Mouse (Mus musculus) 416B (cell line): ENCODE measurements around the gene Pla2g2f.

ENCODE experiments used
- DNase-seq: peaks from one replicate; pipeline ENCODE4 v3.0.0; 2011; ENCODE audit warnings: low read depth

The Pla2g2f gene

DNA sequence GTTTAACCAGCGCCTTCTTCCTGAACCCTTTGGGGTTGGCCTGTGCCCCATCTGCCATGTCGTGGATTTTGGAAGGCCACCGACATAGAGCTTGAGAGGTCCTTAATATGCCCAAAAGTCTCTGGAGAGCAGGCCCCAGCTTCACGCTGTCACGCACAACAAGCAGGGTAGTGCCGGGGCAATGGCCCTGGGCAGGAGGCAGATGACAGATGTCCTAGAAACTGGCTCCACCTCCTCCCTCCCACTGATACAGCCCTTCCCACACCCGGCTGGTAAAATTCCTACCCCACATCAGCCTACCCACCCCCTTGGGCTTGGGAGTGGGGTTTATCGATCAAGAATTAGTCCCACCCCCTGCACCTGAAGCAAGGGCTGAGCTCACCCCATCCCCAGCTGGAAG, at the start of gene Pla2g2f:
TSS of gene Pla2g2f (minus strand) at position 211 of the 400 bp plus-strand sequence.
- no peak for DNase-seq

- peak; percentile 90 for DNase-seq
These were observed 49.6 kb upstream of the Pla2g2f start for GRCm38 (mm10) chr4:138806920-138807541.

GRCm38 (mm10) chr4:138806160-138806559, 48.7 kb upstream of the Pla2g2f start:
- no peak for DNase-seq

- DNase-seq, result no peak
These were observed 47.8 kb upstream of the Pla2g2f start for GRCm38 (mm10) chr4:138805248-138805647.

- DNase-seq, result no peak
These were observed 45.5 kb upstream of the Pla2g2f start for GRCm38 (mm10) chr4:138802917-138803316.

DNA sequence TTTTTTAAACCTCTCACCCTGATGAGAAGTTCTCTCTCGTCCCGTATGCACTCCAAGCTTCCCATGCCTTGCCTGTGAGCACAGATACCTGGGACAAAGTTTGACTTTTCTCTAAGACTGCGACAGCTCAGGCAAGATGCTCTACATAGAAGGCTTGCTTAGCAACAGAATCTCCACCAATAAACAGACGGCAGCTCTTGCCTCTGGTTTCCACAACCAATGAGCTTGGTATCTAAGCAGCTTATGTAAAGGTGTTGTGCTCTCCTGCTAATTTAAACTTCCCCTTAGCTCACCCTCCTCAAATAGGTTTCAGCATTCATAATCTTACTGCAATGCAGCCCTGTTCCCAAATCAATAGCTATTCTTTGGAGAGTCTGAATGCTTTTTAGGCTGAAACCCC, 44.2 kb upstream of the Pla2g2f start:
- DNase-seq, result no peak

- DNase-seq, result no peak
These were observed 42.8 kb upstream of the Pla2g2f start for GRCm38 (mm10) chr4:138800134-138800744.

GRCm38 (mm10) chr4:138797217-138797570, 39.8 kb upstream of the Pla2g2f start:
- DNase-seq, result no peak

DNA sequence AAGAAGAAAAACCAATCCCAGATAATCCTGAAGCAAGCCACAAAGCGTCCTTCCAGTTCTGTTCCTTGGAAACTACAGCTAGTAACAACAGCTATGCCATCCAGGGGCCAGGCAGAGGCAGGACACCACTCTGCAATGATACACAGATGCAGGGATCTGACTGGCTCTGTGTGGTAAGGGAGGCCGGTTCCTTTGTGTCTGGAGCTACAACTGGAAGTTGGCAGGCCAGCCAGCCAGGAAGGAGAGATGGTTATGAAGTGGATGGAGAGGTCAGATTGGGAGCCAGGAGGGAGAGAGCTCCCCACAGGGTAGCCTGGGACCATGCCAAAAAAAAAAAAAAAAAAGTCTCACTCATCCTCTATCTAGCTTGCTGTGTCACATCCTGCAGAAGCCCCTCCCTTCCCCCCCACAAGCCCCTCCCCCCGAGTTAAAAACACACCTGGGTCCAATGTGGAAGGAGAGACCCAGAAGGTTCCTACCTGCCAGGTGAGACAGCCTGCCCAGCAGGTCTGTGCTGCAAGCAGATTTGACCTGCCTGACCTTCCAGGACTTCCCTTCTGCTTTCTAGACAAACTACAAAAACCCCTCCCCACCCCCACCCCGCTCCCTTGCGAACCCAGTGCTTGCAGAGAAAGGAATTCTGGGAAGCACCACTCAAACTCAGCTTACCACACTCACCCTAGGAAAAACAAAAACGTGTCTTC, 39.2 kb upstream of the Pla2g2f start:
- DNase-seq, result no peak

GRCm38 (mm10) chr4:138794344-138794743, 36.9 kb upstream of the Pla2g2f start:
- no peak for DNase-seq

- peak; percentile 60 for DNase-seq
These were observed 35.9 kb upstream of the Pla2g2f start for GRCm38 (mm10) chr4:138793276-138793675.

DNA sequence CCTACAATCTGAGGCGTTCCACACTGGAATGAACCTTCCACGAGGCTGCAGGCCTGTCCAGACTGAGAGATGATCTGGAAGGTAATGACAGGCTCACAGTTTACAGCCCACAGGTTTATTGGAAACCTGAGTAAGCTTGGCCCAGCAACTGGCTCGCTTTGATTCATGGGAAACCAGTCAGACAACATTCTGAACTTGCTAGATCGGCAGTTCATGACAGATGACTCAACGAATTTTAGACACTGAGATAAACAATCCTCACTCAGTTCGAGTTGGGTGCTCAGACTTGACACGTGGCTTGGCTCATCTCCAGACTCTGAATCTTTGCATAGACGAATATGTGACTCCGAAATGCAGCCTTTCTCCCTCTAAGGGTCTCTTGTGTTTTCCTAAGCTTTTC, 35.2 kb upstream of the Pla2g2f start:
- DNase-seq, result peak; percentile 29

GRCm38 (mm10) chr4:138791452-138791851, 34.0 kb upstream of the Pla2g2f start:
- no peak for DNase-seq

DNA sequence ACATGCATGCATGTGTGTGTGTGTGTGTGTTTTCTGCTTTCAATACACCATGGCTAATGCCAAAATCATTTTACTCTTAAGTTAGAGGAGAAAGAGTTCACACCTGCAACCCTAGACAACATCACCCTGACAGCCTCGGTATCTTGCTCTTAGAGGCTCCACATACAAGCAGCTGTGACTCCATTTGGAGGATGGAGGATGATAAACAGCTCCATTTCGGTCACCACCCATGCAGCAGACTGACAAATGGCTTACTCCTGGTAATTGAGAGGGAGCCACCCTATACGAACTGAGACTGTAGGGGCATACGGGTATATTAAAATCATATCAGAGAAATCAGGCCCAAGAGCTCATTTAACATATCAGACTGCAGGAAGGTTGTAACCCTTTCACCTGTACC, 31.0 kb upstream of the Pla2g2f start:
- no peak for DNase-seq

- DNase-seq, result peak; percentile 18
These were observed 28.7 kb upstream of the Pla2g2f start for GRCm38 (mm10) chr4:138786141-138786540.

DNA sequence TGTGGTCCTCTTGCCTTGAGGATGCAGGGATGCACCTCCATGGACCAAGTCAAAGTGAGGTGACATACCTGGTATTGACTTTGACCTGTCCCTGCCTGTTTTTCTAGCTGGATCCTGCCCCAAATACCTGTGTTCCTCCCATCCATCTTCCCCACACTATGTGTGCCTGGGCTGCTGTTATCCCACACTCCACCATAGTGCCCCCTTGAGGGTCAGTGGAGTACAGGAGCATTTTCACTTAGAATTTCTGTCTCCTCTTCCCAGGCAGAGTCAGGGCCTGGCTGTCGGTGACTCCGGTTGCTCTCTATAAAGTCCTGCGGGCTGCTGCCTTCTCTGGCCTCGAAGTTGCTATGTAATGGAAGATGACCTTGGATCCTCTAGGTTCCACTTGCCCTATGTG, 28.3 kb upstream of the Pla2g2f start:
- peak; percentile 10 for DNase-seq

DNA sequence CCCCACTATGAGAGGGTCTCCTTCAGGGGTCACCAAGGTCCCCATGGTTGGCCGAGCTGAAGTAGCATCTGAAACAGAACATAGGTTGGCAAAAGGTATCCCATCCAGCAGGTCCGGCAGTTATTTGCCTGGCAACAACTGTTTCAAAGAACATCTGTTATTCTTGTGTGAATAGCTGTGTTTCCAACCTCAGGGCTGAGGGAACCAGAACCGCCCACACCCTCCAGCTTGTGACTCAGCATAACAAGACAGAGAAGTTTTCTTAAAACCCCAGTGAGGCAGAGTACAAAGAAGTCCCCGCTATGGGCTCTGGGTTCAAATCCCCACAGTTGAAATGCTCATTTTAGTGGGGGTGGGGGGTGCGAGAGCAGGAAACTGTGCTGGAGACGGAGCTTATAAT, 24.7 kb upstream of the Pla2g2f start:
- peak; percentile 19 for DNase-seq

DNA sequence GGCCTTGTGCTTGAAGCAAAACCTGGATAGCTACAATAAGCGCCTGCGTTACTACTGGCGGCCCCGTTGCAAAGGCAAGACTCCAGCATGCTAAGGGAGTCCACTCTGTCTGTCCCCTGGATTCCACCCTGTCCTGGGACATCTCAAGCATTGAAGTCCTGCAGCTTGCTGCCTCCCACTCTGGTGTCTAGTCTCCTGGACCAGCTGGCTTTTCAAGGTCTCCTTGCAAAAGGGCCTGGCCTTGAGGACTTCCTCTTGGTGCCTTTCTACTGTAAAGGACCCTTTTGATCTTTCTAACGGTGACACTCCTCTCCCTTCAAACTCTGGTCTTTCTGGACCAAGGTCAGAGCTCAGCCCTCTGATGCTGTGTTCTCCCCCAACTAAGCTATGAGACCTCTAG, 22.9 kb upstream of the Pla2g2f start:
- DNase-seq, result no peak

- DNase-seq, result no peak
These were observed 20.3 kb upstream of the Pla2g2f start for GRCm38 (mm10) chr4:138777417-138778407.

DNA sequence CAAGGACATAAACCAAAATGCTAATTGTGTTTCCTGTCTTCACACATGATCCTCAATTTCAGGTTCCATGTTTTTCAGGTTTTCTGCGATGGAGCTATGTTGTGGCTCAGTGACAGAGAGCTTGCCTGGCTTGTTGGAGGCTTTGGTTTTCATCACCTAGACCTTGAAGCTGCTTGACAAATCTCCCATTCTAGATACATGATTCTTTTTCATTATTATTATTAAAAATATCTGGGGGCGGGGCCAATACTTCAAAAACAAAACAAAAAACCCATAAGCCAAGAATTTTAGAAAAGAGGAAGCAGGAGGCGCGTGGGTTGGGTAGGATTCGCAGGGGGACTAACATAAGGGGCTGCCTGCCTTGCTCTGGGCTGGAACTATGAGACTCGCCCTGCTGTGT, 18.0 kb upstream of the Pla2g2f start, which contains the start of gene Pla2g2d:
TSS of gene Pla2g2d (plus strand) at position 301 of the 400 bp plus-strand sequence.
- no peak for DNase-seq

DNA sequence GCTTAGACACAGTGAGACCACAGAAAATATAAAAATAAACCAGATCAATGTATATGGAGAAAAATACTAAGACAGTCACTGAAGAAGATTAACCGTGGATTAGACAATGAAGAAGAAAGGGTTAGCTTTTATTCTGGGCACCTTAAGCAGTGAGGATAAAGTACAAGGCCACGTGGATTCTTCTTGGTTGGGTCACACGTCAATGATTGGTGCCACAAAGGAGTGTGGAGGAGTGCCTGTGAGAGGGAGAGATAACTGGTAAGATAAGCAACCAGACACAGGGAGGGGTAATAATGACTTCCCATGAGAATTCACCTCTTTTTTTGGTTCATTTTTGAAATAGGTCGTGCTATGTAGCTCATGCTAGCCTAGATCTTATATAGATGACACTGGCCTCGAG, 15.0 kb upstream of the Pla2g2f start:
- DNase-seq, result no peak

GRCm38 (mm10) chr4:138771970-138772369, 14.5 kb upstream of the Pla2g2f start:
- DNase-seq, result no peak
